Mouse (Mus musculus) 416B (cell line): ENCODE data around the gene Olfr543.
A peak's percentile ranks its signal among the peaks of the same experiment; 100 is the strongest.
"Not testable (repeated sequence)": the region's sequence is repeated elsewhere in the genome, so short reads cannot be mapped to it uniquely, and the experiment has no call there.

Source experiments
- DNase-seq: peaks from one replicate; pipeline ENCODE4 v3.0.0; 2011; ENCODE audit warnings: low read depth

Olfr543 gene

DNA sequence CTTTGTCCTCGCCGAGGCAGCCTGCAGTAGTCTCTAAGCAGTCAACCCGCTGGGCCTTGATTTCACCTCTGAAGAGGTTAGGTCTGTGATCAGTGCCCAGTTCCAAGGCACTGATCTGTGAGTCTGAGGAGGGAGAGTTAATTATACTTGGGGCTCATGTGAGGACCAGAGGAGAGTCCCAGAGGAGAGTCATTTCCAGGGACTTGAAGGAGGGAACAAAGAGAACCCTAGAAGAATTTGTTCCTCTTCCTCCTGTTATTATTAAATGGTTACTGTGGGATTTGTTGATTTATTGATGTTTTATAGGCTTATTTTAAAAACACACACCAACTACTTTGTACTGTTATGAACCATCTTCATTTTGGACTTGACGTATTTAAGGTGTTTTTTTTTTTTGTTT is at the start of gene Olfr543:
Gene Olfr543 (minus strand): TSS at position 101 of the 400 bp plus-strand sequence.
- no peak for DNase-seq

DNA sequence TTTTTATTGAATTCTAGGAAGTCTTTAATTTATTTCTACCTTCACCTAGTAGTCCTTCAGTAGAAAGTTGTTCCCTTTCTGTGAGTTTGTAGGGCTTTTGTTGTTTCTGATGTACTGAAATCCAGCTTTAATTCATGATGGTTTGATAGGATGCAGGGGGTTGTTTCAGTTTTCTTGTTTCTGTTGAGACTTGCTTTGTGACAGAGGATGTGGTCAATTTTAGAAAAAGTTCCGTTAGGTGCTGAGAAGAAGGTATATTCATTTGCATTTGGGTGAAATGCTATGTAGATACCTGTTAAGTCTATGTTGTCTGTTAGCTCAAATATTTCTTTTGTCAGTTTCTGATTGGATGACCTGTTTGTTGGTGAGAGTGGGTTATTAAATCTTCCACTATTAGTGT is 47.6 kb upstream of the Olfr543 start:
- DNase-seq: no peak

DNA sequence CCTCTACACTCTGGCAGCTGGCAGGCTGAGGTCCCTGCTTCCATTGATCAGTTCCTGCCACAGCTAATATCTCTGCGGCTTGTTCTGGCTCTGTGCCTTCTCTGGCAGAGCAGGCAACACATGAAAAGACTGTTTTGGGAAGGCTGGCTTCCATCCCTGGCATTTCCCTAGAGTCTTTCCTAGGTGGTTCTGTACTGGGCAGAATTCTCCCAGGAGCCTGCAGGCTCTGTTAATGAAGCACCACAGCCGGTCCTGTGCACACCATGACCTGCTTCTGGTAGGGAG is 35.5 kb upstream of the Olfr543 start:
- DNase-seq: no peak

DNA sequence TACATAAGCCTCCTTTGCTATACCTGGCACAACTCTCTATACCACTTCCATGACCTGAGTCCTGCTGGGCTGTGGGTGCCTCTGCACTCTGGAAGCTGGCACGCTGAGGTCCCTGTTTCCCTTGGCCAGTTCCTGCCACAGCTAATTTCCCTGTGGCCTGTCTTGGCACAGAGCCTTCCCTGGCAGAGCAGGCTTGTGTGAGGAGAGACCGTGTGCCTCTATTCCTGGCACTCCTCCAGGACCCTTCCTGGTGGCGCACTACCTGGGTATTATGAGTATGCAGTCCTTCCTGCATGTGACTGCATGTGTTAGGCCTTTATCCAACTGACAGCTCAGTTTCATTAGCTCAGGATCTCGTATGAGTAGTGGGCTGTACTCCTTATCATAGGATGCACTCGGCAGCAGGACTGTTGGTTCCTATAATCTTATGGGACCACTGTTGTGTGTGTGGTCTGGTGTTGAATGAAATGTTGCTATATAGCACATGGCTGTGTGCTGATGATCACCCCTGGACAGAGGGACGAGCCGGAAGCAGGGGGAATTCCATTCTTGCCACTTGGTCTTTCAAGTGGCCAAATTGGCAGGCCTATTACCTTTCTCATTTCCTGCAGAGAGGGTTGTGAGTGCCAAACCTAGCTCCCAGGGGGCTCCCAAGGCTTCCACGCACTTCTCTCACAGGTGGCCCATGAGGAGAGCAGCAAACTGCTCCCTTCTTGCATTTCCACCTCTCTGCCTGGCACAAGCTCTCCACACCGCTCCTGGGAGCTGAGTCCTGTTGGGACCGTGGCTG is 35.0 kb upstream of the Olfr543 start:
- DNase-seq: peak; percentile 33

DNA sequence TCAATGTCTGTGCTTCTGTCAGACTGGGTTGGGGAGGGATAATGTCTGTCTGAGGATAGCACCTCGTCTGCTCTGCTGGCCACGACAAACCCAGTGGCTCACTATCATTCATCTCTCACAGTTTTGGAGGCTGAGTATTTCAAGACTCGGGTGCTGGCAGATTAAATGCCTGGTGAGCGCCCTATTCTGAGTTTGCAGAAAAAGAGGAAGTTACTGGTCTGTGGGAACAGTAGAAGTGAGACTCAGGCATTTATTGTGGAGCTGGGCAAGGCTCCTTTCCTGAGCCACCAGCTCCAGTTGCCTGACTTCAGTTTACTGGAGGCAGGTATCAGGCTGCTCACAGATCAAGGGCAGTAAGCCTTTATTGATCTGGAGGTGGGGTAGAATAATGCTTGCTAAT is 32.7 kb upstream of the Olfr543 start:
- DNase-seq: peak; percentile 66

DNA sequence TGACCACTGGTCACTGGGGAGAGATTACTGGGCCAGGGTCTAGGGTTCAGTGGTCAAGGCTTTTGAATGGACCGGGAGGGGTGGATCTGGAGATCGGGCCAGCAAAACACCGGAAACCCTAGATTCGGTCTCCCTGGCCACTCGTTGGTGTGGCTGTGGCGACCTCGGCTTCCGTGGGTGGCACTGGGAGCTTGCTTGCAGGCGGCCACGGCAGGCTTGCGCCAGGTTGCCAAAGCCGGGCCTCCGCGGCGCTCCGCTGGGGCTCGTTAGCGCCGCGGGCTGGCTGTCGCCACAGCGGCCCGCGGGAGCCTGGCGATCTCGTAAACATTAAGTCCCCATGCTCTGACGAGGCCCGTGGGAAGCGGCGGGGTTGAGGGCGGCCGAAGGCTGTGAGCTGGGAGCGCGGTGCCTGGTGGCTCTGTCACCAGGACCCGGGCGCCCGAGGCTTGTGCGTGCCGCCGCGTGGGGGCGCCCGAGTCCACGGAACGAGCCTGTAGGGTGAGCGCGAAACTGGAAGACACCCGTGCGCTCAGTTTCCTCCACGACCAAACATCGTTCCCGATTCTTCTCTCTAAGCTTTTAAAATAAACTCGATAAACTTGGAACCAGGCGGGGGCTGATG is 31.4 kb upstream of the Olfr543 start:
- peak; percentile 80 for DNase-seq

GRCm38 (mm10) chr7:102511927-102512326 is 30.4 kb upstream of the Olfr543 start:
- peak; percentile 63 for DNase-seq

GRCm38 (mm10) chr7:102509726-102510125 is 28.2 kb upstream of the Olfr543 start:
- no peak for DNase-seq

DNA sequence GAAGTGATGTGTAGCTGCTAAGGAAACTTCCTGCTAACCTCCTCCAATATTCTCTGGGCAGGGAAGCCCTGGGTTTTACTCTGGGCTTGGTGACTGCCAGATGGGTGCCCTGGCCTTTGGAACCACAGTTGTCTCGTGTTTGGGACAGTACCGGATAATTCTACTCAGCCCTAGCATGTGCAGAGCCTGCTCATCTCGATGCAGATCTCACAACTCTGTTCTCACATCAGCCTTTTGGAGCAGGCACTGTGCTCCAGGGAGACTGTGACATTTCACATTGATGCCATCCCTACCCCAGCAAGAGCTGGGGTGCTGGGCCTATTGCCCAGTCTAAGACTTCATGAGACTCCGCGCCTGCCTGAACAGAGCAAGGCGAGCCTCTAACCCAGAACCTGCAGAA is 27.2 kb upstream of the Olfr543 start:
- DNase-seq: no peak

DNA sequence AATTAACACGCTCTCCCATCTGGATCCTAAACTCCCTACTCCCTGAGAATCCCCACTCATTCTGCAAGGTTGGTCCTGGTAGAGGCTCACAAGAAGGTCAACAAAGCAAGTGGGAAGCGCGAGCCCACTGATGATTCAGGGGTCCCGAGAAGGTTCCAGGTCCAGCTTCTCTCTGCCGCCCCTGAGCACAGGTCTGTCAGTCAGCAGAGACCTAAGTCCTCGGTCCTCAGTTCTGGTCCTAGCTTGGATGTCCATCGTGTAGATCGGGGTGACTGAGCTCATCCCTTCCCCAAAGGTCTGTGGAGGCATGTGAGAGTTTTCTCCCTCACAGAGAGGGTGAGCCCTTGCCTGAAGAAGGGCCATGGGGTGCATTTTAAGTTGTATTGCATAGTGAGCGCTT is 26.6 kb upstream of the Olfr543 start:
- no peak for DNase-seq

DNA sequence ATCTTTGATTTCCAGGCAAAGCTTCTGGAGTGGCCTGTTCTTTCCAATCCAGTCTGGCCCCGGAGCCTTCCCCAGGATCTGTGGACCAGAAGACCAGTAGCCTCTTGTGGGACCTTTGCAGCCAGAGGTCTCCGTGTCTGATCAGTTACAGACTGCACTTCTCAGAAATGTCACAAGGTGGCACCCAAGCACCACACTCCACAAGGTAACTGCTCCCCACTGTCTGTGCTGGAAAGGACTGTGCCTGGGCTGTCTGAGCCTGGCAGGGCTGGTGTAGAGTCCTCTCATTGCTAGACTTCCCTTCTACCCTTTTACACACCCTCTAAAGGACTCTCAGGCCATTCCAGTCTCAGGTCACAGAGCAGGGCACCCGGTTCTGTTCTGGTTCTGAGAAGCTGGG is 25.4 kb upstream of the Olfr543 start:
- peak; percentile 80 for DNase-seq

DNA sequence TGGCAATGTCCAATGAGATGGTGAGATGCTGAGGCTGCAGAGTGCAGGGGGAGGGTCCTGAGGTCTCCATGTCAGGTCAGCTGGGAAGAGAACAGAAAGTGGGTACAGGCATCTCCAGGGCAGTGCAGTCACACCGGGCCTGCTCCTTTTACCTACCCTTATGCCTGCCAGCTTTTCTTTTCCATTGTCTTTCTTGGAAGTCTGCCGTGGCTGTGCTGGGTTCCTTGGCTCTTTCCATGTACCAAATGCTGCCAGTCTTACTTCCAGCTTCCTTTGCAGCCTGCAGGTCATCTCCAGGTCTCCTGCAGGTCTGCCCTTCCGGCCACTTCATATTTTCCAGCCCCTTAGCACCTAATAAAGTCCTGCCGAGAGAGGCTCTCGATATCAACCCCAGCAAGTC is 20.5 kb upstream of the Olfr543 start:
- no peak for DNase-seq

- no peak for DNase-seq
These were observed 18.0 kb upstream of the Olfr543 start, which contains the start of gene Olfr545 for GRCm38 (mm10) chr7:102499473-102499872. TSS of gene Olfr545 (minus strand) at chr7:102499573.

DNA sequence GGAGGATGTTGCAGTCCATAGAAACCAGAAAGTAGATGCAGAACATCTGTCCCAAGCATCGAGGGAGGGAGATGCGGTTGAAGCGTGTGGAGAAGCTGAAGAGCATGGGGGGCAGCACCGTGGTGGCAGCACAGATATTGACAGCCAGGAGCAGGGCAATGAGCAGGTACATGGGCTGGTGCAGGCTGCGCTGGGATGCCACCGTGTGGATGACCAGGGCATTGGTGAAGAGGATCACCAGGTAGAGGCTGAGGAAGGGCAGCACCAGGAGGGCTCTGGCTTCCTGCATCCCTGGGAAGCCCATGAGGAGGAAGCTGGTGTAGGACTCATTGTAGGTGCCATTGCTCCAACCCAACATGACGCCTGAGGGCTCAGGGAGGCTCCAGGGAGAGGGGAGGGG is 12.9 kb upstream of the Olfr543 start:
- DNase-seq: not testable (repeated sequence)

DNA sequence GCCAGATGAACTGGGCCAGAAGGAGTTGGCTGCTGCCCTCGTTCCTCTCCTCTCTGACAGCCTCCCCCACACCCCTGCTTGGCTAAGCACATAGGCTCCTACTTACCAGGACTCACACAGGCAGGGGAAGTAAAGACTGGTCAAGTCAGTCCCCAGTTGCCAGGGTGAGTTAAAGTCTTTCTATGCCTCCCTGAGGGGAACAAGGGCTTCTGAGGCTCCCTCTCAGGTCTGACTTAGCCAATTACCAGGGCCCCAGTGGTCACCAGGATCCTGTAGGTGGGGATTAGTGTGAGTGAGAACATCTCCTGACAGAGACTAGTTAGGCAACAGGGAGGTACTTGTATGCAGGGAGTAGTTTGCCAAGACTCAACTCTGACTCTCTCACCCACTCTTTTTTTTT is 6.7 kb upstream of the Olfr543 start, which contains the start of gene Olfr544:
Gene Olfr544 (minus strand): TSS at position 153 of the 400 bp plus-strand sequence.
- no peak for DNase-seq

DNA sequence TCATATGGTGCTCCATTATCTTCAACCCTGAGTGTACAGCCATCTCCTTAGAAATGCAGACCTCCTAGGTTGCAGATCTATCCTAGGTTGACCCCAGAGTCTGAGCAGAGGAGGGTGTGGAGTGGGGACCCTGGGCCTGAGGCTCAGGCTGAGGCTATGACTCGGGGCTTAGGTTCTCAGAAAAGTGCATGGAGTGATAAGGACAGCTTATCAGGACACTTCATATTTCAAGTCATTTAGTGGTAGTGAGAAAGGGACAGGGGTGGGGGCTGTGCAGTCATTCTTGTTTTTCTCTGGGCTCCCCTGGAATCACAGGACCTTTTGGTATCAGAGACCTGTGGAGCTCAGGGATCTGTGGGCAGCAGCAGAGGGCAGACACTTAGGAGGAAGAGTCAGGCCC is 4.6 kb upstream of the Olfr543 start:
- no peak for DNase-seq

DNA sequence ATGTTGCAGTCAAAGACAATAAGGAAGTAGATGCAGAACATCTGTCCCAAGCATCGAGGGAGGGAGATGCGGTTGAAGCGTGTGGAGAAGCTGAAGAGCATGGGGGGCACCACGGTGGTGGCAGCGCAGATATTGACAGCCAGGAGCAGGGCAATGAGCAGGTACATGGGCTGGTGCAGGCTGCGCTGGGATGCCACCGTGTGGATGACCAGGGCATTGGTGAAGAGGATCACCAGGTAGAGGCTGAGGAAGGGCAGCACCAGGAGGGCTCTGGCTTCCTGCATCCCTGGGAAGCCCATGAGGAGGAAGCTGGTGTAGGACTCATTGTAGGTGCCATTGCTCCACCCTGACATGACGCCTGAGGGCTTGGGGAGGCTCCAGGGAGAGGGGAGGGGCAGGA is 3.3 kb upstream of the Olfr543 start:
- DNase-seq: not testable (repeated sequence)

- DNase-seq: peak; percentile 17
These were observed 2.2 kb upstream of the Olfr543 start for GRCm38 (mm10) chr7:102483665-102484064.

DNA sequence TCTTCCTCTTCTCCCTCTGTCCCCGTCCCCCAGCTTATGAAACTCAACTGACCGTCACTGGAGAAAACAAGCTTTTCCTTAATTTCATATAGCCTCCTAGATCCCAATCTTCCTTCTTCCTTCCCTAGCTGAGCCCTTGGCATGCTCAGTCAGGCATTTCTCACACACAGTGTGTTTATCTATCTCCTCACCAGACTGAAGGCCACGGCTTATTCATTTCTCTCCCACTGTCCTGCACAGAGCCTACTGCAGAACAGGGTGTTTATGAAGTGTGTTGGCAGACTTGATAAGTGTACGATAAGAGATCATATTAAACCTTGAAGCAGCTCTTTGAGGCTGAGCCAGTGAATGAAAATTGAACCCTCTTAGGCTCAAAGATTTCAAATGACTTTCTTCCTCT is 658 bp downstream of the Olfr543 start:
- DNase-seq: no peak

- DNase-seq: no peak
These were observed 2.0 kb downstream of the Olfr543 start for GRCm38 (mm10) chr7:102479368-102480078.

- DNase-seq: no peak
These were observed 2.6 kb downstream of the Olfr543 start for GRCm38 (mm10) chr7:102478926-102479325.

GRCm38 (mm10) chr7:102478425-102478824 is 3.1 kb downstream of the Olfr543 start:
- no peak for DNase-seq

- no peak for DNase-seq
These were observed 4.1 kb downstream of the Olfr543 start for GRCm38 (mm10) chr7:102477377-102477776.
